Mouse (Mus musculus): ENCODE measurements around the gene Grin1.

DNA sequence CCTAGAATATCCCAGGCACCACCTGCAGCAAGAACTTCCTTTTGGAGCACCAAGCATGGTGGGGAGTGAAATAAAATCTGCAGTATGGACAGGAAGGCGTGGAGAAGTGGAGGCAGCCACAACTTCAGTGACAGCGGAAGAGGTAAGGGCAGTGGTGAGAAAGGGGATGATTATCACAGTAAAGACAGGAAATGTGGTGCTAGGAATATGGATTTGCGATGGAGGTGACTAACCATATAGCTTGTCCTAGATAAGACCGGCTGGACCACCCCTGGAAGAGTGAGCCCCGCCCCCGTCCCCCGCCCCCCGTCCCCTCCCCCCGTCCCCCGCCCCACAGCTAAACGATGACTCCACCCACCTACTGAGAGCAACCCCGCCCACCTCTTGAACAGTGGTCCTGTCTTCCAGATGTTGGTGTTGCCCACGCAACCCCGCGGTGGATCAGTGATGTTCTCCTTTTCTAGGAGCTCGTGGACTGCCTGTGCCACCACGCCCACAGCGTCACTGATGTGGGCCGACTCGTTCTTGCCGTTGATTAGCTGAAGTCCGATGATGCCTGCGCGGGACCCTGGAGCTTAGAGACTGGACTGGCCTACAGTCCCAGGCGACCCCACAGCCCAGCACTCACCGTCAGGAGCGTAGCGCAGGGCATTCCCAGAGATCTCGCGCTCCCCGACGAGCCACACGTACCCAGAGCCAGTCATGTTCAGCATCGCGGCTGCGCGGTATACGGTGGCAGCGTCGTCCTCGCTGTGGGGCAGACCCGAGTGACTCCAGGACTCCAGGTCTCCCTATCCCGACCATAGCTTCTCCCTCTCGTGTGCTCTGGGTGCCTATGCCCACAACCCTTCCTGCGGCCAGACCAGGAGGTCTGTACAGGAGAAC is 14.1 kb downstream of the Grin1 start:
- 0 out of 2 replicates have a peak, but pooled peaks have one; percentile 18 for TF ChIP-seq POLR2A (IDR thresholded peaks at IDR 0.05; ENCODE audit: borderline replicate concordance, insufficient read depth, low read length)
- TF ChIP-seq CTCF (IDR thresholded peaks at IDR 0.05; ENCODE audit: borderline replicate concordance, insufficient read depth, low read depth, low read length): no peak
